Mouse (Mus musculus) limb, embryonic 10.5 days (tissue): ENCODE data around the gene Nxph1. TPM values are rescaled to one million over a fixed set of nuclear protein-coding genes. Genes with fewer than 3 reads are reported as not detected.

Experiments used
- DNase-seq: peaks from one replicate; pipeline ENCODE4 v3.0.0-alpha.2; 2017; ENCODE audit warnings: low spot score
- H3K27ac ChIP-seq: fragments of 300-500 bp; sonication (generic); 2 replicates; pipeline ENCODE4 v1.5.1; 2016; ENCODE audit warnings: mild to moderate bottlenecking
- H3K27me3 ChIP-seq: fragments of 300-500 bp; sonication (generic); 2 replicates; pipeline ENCODE4 v1.6.1; 2016; ENCODE audit warnings: low read depth, mild to moderate bottlenecking; ENCODE audit not compliant: poor library complexity, severe bottlenecking
- H3K36me3 ChIP-seq: fragments of 300-500 bp; sonication (generic); 2 replicates; pipeline ENCODE4 v1.6.1; 2016; ENCODE audit warnings: mild to moderate bottlenecking, moderate library complexity
- H3K4me1 ChIP-seq: fragments of 300-500 bp; sonication (generic); 2 replicates; pipeline ENCODE4 v1.6.1; 2016
- H3K4me3 ChIP-seq: fragments of 300-500 bp; sonication (generic); 2 replicates; pipeline ENCODE4 v1.5.1; 2016; ENCODE audit warnings: mild to moderate bottlenecking, moderate library complexity
- H3K9me3 ChIP-seq: fragments of 300-500 bp; sonication (generic); replicated peaks from 2 replicates; pipeline ENCODE4 v1.6.1; 2016; ENCODE audit warnings: mild to moderate bottlenecking
- WGBS: fragments of 180-500 bp; shearing (Covaris S2); methylation state at CpG from one replicate; pipeline ENCODE4 v1.1.7; 2016; 5-methylcytosine and 5-hydroxymethylcytosine counted together
- polyA plus RNA-seq: library from polyadenylated mRNA; unstranded; fragments of >200 nt; fragmentation: Nextera tagmentation; extraction: Ambion mirVana; gene quantifications from 2 replicates; pipeline ENCODE4 v1.2.1, GENCODE M21; 2016

The Nxph1 gene
- polyA plus RNA-seq, 1 experiment from 2014 or later = not detected

DNA sequence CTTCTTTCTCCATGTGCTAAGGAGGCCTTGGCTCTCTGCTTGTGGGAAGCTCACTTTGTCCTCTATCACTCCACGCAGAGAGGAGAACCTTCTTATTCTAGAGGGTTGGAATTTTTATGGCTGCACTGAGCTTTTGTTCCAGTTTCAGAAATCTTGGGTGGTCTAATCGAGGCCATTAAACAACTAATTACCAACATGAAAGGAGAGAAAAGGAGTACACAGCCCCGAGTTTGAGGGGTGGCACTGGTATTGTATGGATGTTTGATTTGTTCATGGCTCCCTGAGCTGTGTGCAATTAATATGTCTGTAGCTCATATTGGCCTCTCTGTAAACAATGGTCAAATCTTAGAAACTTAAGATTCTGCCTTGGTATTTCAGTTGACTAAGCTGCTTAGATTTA, 54.5 kb downstream of the Nxph1 start:
- no peaks in the 10 kb centered on the region for H3K36me3 ChIP-seq
- H3K4me3 ChIP-seq = no peak overlapping the region
- no peaks in the 10 kb centered on the region for H3K9me3 ChIP-seq
- WGBS = 53% methylated on average over 3 of the region's 3 CpGs
- no peak for DNase-seq
- H3K4me1 ChIP-seq = no peaks in the 10 kb centered on the region
- H3K27ac ChIP-seq = no peak overlapping the region
- H3K27me3 ChIP-seq = no peaks in the 10 kb centered on the region

DNA sequence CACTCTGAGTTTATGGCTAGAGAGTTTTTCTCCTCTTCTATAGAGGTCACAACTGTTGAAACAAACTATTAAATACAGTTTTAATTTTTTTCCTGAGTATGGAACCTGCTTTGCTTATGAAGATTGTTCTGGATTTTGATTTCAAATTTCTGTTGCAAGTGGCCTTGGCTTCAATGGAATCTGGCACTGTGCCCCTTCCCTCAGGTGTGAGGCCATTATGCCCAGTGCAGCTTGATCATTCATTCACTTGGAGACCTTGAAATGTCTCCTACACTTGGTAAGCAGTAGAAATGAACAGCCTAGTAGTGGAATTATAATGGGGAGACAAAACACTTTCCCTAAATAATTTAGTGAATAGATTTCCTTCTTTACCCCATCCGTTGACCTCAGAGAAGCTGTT, 78.4 kb downstream of the Nxph1 start:
- 91% methylated on average over 1 of the region's 1 CpGs for WGBS
- H3K4me1 ChIP-seq = no peaks in the 10 kb centered on the region
- no peaks in the 10 kb centered on the region for H3K9me3 ChIP-seq
- H3K27me3 ChIP-seq = no peaks in the 10 kb centered on the region
- DNase-seq = no peak
- H3K27ac ChIP-seq = no peak overlapping the region
- H3K36me3 ChIP-seq = no peaks in the 10 kb centered on the region
- no peak overlapping the region for H3K4me3 ChIP-seq

DNA sequence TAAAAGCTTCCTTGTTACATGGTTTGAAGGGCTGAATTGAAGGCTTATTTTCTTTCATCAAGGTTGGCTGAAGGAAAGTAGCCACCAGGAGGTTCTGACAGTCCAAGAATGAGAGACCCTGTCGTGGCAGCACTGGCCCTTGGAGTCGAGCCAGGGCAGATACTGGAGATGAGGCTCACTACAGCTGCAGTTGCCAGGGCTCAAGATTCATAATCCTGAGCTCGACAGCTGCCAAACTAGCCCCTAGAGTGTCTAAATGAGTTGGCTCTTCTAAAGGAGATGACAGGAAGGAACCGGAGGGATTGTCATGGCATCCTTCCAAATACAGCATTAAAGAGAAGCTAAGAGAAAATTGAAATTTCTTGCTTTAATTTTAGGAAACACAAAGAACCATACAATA, 78.9 kb downstream of the Nxph1 start:
- H3K9me3 ChIP-seq = no peaks in the 10 kb centered on the region
- no peak for DNase-seq
- no peak overlapping the region for H3K4me3 ChIP-seq
- no peaks in the 10 kb centered on the region for H3K27me3 ChIP-seq
- no peak overlapping the region for H3K27ac ChIP-seq
- H3K4me1 ChIP-seq = no peaks in the 10 kb centered on the region
- no peaks in the 10 kb centered on the region for H3K36me3 ChIP-seq
- WGBS = 78% methylated on average over 4 of the region's 4 CpGs

DNA sequence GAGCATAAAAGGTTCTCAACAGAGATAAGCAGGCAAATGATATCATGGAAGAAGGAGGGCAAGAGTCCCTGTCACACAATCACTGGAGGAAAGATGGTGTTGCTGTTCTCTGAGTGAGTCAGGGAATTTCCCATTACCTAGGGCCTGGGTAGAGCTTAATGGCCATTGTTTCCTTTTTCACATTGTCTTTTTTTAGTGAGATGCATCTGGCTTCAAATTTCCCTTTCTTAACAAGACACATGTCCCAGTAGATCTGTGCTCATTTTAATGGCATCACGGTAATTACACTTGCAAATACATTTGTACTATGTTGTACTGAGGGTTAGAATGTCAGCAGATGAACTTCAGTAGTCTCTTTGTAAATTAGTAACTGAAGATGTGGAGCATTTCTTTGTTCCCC, 80.3 kb downstream of the Nxph1 start:
- 92% methylated on average over 1 of the region's 1 CpGs for WGBS

DNA sequence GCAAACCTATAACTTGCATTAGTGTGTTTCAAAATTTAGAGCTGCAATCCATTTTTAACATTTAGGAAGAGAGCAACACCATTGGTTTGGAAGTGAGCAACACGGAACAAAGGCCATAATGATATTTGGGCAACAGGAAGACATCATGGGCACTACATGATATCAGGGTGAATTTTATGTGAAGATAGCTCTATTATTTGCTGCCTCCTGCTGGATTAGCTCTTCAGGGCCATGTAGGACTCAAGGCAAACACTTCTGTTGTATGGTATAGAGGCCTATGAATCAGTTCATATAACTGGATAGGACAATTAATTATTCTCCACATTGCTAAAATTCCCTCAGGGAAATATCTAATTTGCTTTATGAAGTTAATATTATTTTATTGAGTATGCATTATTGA, 91.1 kb downstream of the Nxph1 start:
- DNase-seq = no peak
- H3K4me3 ChIP-seq = no peak overlapping the region
- WGBS = 96% methylated on average over 1 of the region's 1 CpGs
- H3K27me3 ChIP-seq = no peaks in the 10 kb centered on the region
- H3K27ac ChIP-seq = no peak overlapping the region
- peaks cover 9% of the 10 kb centered on the region; the same call in 1 of the 2 replicates for H3K4me1 ChIP-seq
- H3K36me3 ChIP-seq = no peaks in the 10 kb centered on the region
- no peaks in the 10 kb centered on the region for H3K9me3 ChIP-seq

More for the DNA sequence above, 80.3 kb downstream of the Nxph1 start:
- Histone ChIP-seq H3K27ac (no peak overlapping the region), H3K27me3 (no peaks in the 10 kb centered on the region), H3K4me3 (no peak overlapping the region), H3K36me3 (no peaks in the 10 kb centered on the region), H3K4me1 (no peaks in the 10 kb centered on the region), H3K9me3 (no peaks in the 10 kb centered on the region)
- DNase-seq = no peak

DNA sequence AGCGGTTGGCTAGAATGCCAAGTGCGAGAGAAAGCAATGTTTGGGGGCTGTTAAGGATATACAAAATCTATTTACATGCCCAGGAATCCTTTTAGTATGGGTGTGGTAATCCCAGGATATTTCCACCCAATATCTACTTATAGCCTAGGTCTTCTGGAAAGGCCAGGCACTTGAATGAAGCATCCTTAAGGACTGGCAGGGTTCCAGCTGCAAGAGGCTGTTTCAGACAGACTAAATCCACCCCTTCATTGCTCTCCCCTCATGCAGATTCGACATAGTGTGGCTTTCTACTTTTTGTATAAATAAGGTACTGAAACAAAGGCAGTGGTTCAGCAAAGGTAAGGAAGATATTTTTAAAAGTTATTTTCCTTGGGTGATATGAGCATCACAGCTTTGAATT, 92.8 kb downstream of the Nxph1 start:
- H3K27me3 ChIP-seq = no peaks in the 10 kb centered on the region

DNA sequence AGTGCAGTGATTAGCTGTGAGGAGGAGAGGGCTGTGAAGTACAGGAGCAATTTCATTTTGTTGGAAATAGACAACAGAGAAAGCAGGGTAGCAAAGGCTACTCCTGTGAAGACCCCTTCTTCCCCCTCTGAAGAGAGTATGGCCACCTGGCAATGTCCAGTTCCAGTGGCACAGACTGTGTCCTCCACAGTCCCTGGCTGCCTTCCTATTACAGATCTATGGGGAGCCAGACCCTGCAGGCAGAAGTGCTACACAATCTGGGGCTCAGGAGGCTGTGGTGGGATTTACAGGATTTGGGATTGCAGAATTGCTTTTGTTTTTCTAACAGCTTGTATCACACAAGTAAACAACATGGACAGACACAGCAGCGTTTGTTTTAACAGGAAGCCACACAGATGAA, 94.2 kb downstream of the Nxph1 start:
- Histone ChIP-seq H3K27me3 (no peaks in the 10 kb centered on the region), H3K27ac (no peak overlapping the region), H3K4me3 (no peak overlapping the region), H3K9me3 (no peaks in the 10 kb centered on the region), H3K4me1 (peaks cover 10% of the 10 kb centered on the region), H3K36me3 (no peaks in the 10 kb centered on the region)
- DNase-seq = no peak
- WGBS = 44% methylated on average over 1 of the region's 1 CpGs

More for the DNA sequence above, 92.8 kb downstream of the Nxph1 start:
- H3K4me1 ChIP-seq = peaks cover 9% of the 10 kb centered on the region; the same call in 1 of the 2 replicates
- WGBS = 93% methylated on average over 3 of the region's 3 CpGs
- H3K27ac ChIP-seq = no peak overlapping the region
- H3K9me3 ChIP-seq = no peaks in the 10 kb centered on the region
- no peak overlapping the region for H3K4me3 ChIP-seq
- no peak for DNase-seq
- no peaks in the 10 kb centered on the region for H3K36me3 ChIP-seq

DNA sequence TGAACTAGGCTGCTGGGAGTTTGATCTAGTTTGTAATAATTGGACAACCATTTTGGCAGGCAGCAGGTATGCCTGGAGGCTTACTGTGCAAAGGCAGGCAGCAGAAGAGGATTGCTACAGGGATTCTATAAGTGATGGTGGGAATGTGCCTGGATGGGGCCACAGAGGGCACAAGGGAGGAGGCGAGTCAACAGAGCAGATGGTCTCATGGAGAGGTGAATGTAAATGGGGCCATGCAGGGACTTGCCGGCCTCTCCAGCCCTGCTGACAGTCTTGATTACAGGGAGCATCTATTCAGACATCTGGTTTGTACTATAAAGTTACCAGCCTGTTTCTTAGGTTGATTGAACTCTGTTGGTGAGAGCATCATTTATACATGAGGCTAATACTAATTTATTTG, 98.6 kb downstream of the Nxph1 start:
- no peak overlapping the region for H3K4me3 ChIP-seq
- H3K27me3 ChIP-seq = no peaks in the 10 kb centered on the region
- 23% methylated on average over 2 of the region's 2 CpGs for WGBS
- H3K27ac ChIP-seq = no peak overlapping the region
- DNase-seq = no peak
- peaks cover 9% of the 10 kb centered on the region for H3K4me1 ChIP-seq
- no peaks in the 10 kb centered on the region for H3K9me3 ChIP-seq
- no peaks in the 10 kb centered on the region for H3K36me3 ChIP-seq

DNA sequence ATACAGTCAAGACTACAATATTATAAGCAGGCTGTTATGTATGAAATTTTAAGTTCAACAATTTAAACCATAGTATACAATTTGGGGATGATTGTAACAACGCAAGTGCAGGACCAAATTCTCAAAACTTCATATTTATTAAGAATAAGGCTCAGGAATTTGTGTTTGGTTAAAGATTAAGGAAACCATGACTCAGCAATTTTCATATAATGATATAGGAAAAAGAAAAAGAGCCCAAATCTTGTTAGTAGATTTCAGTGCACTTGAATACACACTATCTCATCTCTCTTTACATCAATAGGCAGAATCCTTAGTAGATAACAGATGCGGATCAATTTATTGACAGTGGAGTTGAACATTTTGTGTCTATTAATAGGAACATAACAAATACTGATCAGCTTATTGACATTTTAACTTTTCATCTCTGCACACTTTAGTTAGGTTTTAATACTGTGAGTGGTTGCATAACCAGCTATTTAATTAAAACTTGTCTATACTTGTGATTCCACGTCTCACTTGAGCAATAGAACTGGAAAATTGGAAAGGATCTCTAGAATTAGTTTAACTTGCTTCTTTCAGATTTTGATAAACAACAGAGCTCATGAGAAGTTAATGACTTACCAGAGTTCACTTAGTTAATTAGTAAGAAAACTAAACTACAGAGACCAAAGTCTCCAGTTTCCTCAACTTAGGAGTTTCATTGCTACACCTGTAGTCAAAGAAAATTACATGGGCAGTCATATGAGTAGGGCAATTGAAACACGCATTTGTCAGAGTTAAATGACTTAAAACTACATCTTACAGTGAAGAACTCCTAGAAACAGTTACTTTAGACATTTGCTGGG, 113.3 kb downstream of the Nxph1 start:
- Histone ChIP-seq H3K9me3 (no peaks in the 10 kb centered on the region), H3K4me3 (no peak overlapping the region), H3K4me1 (no peaks in the 10 kb centered on the region), H3K27me3 (no peaks in the 10 kb centered on the region), H3K27ac (no peak overlapping the region), H3K36me3 (no peaks in the 10 kb centered on the region)
- no peak for DNase-seq
- WGBS = 93% methylated on average over 4 of the region's 4 CpGs

DNA sequence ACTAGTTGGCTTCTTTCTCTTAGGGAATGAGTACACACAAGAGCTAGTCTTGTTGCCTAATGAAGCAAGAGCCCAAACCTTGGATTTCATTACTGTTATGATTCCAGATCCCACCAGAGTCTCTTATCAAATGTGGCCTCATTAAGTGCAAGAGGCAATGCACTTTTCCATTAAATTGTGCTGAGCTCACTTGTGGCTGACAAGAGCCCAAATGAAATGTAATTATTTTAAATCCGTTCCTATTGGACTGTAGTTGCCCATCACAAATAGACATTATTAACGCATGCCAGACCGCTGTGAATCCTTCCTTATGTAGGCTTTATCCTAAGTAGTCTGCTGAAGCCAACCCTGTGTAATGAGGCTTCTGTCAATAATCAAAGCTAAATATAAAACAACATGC, 118.2 kb downstream of the Nxph1 start:
- H3K4me1 ChIP-seq = peaks cover 11% of the 10 kb centered on the region
- WGBS = 88% methylated on average over 3 of the region's 3 CpGs
- DNase-seq = no peak
- no peak overlapping the region for H3K4me3 ChIP-seq
- no peaks in the 10 kb centered on the region for H3K36me3 ChIP-seq
- H3K27ac ChIP-seq = no peak overlapping the region
- no peaks in the 10 kb centered on the region for H3K27me3 ChIP-seq
- H3K9me3 ChIP-seq = no peaks in the 10 kb centered on the region

DNA sequence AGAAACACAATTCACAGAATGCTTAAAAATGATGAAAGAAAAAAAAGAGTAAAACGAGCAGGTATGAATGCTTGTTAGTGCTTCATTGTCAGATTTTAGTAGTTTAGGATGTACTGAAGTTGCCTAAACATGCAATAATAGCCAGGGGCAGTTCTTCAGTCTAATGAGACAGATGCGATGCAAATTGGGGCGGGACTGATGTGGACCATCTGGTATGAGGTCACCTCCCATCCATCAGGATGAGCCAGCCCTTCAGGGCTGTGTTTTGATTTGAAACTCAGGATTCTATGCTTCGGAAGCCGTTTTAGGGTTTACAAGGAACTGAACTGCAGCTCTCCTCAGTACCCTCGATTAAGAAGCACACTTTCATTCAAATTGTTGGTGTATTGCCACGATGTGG, 121.7 kb downstream of the Nxph1 start:
- peak; percentile 40 for DNase-seq
- Histone ChIP-seq H3K4me3 (no peak overlapping the region), H3K4me1 (peaks cover 11% of the 10 kb centered on the region), H3K36me3 (no peaks in the 10 kb centered on the region), H3K27me3 (no peaks in the 10 kb centered on the region), H3K9me3 (no peaks in the 10 kb centered on the region), H3K27ac (no peak overlapping the region)
- 44% methylated on average over 7 of the region's 7 CpGs for WGBS

DNA sequence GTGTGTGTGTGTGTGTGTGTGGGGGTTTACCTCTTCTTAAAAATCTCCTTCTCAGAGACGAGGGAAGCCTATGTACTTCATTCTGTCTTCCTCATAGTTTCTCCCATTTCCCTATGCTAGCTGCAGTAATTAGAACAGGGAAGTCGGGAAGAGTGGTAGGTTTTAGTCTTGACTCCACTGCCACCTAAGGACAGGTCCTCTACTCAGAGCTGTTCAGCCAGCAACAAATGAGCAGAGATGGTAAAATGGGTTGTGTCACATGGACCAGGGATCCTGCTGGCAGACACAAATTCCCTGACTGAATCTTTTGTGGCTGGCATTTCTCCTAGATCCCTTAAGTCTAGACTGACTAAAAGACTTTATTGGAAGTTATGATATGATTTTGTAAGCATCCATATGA, 128.2 kb downstream of the Nxph1 start:
- Histone ChIP-seq H3K9me3 (no peaks in the 10 kb centered on the region), H3K36me3 (no peaks in the 10 kb centered on the region), H3K4me3 (no peak overlapping the region), H3K27ac (no peak overlapping the region), H3K4me1 (no peaks in the 10 kb centered on the region), H3K27me3 (no peaks in the 10 kb centered on the region)
- DNase-seq = no peak
- WGBS = 75% methylated on average over 2 of the region's 2 CpGs

DNA sequence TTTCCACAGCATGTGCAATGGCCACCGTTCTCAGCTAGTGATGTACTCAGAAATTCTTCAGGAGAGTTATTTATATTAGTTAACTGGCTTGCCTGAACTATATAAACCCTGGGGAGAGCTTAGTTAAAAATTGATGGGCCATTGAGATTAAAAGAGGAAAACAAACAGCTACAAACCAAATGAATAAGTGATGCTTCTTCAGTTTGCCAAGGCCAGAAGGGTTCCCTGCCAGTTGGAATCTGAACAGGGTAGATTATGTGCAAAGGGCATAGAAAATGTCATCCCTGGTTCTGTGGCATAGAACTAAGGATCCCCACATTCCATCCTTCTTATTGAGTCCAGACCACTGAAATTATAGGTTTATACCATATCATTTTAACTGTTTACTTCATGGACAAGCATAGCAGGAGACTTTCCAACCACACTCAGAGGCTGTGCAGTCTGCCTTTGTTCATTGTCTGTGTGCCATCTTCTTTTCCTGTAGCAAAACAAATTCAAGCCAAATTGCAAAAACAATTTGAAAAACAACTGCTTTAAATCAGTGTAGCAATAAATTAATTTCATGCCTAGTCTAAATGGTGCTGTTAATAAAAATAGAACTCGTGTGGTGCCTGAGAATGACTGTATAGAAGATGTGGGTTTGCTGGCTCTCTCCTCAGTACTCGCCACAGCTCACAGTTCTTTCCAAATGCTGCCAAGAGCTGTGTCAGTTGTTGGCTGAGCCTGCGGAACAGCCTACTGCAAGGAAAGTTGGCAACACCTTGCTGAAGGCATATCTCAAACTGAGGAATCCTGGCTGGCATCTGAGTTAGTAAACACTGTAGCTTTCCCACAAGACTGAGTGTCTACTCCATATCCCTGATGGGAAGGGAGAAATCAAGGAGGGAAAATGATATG, 129.8 kb downstream of the Nxph1 start:
- 78% methylated on average over 4 of the region's 4 CpGs for WGBS
- no peaks in the 10 kb centered on the region for H3K9me3 ChIP-seq

More for the DNA sequence above, 129.8 kb downstream of the Nxph1 start:
- Histone ChIP-seq H3K27ac (no peak overlapping the region), H3K36me3 (no peaks in the 10 kb centered on the region), H3K27me3 (no peaks in the 10 kb centered on the region), H3K4me1 (no peaks in the 10 kb centered on the region), H3K4me3 (no peak overlapping the region)
- no peak for DNase-seq
